Mouse (Mus musculus) MEL (cell line): Measurements from ENCODE around the gene Chst12. TPM values are rescaled to one million over a fixed set of nuclear protein-coding genes. Genes with fewer than 3 reads are reported as not detected.

Experiments
- DNase-seq: peaks from one replicate; pipeline ENCODE4 v3.0.0; 2011; ENCODE audit warnings: low read depth, low spot score
- H3K27ac ChIP-seq: 2 replicates; pipeline ENCODE4 v1.5.1; 2012; ENCODE audit warnings: low read depth, mild to moderate bottlenecking, control low read depth, low read length, moderate library complexity; ENCODE audit not compliant: control insufficient read depth
- H3K27me3 ChIP-seq, 2 experiments: fragments of 150-350 bp in 1 of 2; sonication (generic) in 1 of 2; 2 replicates each; pipeline ENCODE4 v1.6.1; 2012; ENCODE audit warnings: low read length in 2 of 2, mild to moderate bottlenecking in 2 of 2, improper control_type of control experiment in 1 of 2, moderate library complexity in 1 of 2; ENCODE audit not compliant: insufficient read depth in 2 of 2, control insufficient read depth in 1 of 2
- H3K36me3 ChIP-seq, 2 experiments: 2 replicates each; pipeline ENCODE4 v1.6.1; 2012 to 2014; ENCODE audit warnings: low read length in 2 of 2, improper control_type of control experiment in 1 of 2, inconsistent platforms in 1 of 2, mild to moderate bottlenecking in 1 of 2; ENCODE audit not compliant: insufficient read depth in 2 of 2, control insufficient read depth in 1 of 2
- H3K4me1 ChIP-seq, 2 experiments: fragments of 150-350 bp in 1 of 2; sonication (generic) in 1 of 2; 2 replicates each; pipeline ENCODE4 v1.6.1; 2012; ENCODE audit warnings: low read length in 2 of 2, improper control_type of control experiment in 1 of 2, mild to moderate bottlenecking in 1 of 2; ENCODE audit not compliant: insufficient read depth in 2 of 2, control insufficient read depth in 1 of 2
- H3K4me3 ChIP-seq, 2 experiments: fragments of 150-350 bp in 1 of 2; sonication (generic) in 1 of 2; 2 replicates each; pipeline ENCODE4 v1.5.1; 2012; ENCODE audit warnings: low read depth in 2 of 2, low read length in 2 of 2, mild to moderate bottlenecking in 2 of 2, moderate library complexity in 2 of 2, control low read depth in 1 of 2, improper control_type of control experiment in 1 of 2; ENCODE audit not compliant: control insufficient read depth in 1 of 2, insufficient read depth in 1 of 2
- H3K79me2 ChIP-seq: 2 replicates; pipeline ENCODE4 v1.6.1; 2012; ENCODE audit warnings: mild to moderate bottlenecking, low read length, moderate library complexity; ENCODE audit not compliant: control insufficient read depth, poor library complexity, insufficient read depth
- H3K9ac ChIP-seq: 2 replicates; pipeline ENCODE4 v1.6.1; 2012; ENCODE audit warnings: low read depth, mild to moderate bottlenecking, control low read depth, low read length, moderate library complexity; ENCODE audit not compliant: control insufficient read depth, poor library complexity, severe bottlenecking
- H3K9me3 ChIP-seq: fragments of 150-350 bp; sonication (generic); replicated peaks from 2 replicates; pipeline ENCODE4 v1.6.1; 2012; ENCODE audit warnings: mild to moderate bottlenecking, low read length, improper control_type of control experiment, moderate library complexity; ENCODE audit not compliant: insufficient read depth
- CHD1 ChIP-seq: IDR thresholded peaks from 2 replicates; pipeline ENCODE4 v1.6.1; 2012; ENCODE audit warnings: low read depth, mild to moderate bottlenecking, inconsistent platforms, low read length, improper control_type of control experiment
- CHD2 ChIP-seq: IDR thresholded peaks from 2 replicates; pipeline ENCODE4 v1.6.1; 2011; ENCODE audit warnings: low read length, improper control_type of control experiment
- CTCF ChIP-seq, 3 experiments: IDR thresholded peaks in 2 of 3; conservative IDR thresholded peaks in 1 of 3; 2 replicates each; pipeline ENCODE4 v1.5.1; 2011 to 2012; ENCODE audit warnings: low read length in 3 of 3, low read depth in 2 of 3, mild to moderate bottlenecking in 2 of 3, improper control_type of control experiment in 1 of 3, inconsistent platforms in 1 of 3, mixed read lengths in 1 of 3, moderate library complexity in 1 of 3; ENCODE audit not compliant: control insufficient read depth in 1 of 3, insufficient read depth in 1 of 3, poor library complexity in 1 of 3, severe bottlenecking in 1 of 3
- ELF1 ChIP-seq: IDR thresholded peaks from 2 replicates; pipeline ENCODE4 v1.6.1; 2014; ENCODE audit warnings: low read depth, mild to moderate bottlenecking, inconsistent platforms, low read length, improper control_type of control experiment, moderate library complexity
- EP300 ChIP-seq, 2 experiments: IDR thresholded peaks; 2 replicates each; pipeline ENCODE4 v1.6.1; 2011; ENCODE audit warnings: improper control_type of control experiment in 2 of 2, low read length in 2 of 2, low read depth in 1 of 2, mild to moderate bottlenecking in 1 of 2
- ETS1 ChIP-seq: IDR thresholded peaks from 2 replicates; pipeline ENCODE4 v1.6.1; 2012; ENCODE audit warnings: low read depth, mild to moderate bottlenecking, inconsistent platforms, low read length, improper control_type of control experiment, moderate library complexity
- GABPA ChIP-seq: IDR thresholded peaks from 2 replicates; pipeline ENCODE4 v1.6.1; 2012; ENCODE audit warnings: low read depth, mild to moderate bottlenecking, inconsistent platforms, low read length, improper control_type of control experiment, moderate library complexity
- GATA1 ChIP-seq: IDR thresholded peaks from 2 replicates; pipeline ENCODE4 v1.6.1; 2011; ENCODE audit warnings: low read depth, low read length, improper control_type of control experiment
- HCFC1 ChIP-seq: IDR thresholded peaks from 2 replicates; pipeline ENCODE4 v1.6.1; 2012; ENCODE audit warnings: low read depth, mild to moderate bottlenecking, inconsistent platforms, low read length, improper control_type of control experiment, moderate library complexity
- JUND ChIP-seq: IDR thresholded peaks from 2 replicates; pipeline ENCODE4 v1.6.1; 2011; ENCODE audit warnings: low read depth, mild to moderate bottlenecking, improper control_type of control experiment, low read length
- KAT2A ChIP-seq: conservative IDR thresholded peaks from 2 replicates; pipeline ENCODE4 v1.6.1; 2012; ENCODE audit warnings: low read depth, low read length, improper control_type of control experiment, inconsistent platforms
- MAFK ChIP-seq: IDR thresholded peaks from 2 replicates; pipeline ENCODE4 v1.6.1; 2011; ENCODE audit warnings: low read depth, mild to moderate bottlenecking, low read length, improper control_type of control experiment, borderline replicate concordance
- MAX ChIP-seq: IDR thresholded peaks from 2 replicates; pipeline ENCODE4 v1.6.1; 2011; ENCODE audit warnings: low read length, improper control_type of control experiment
- MAZ ChIP-seq: IDR thresholded peaks from 2 replicates; pipeline ENCODE4 v1.6.1; 2012; ENCODE audit warnings: low read depth, mild to moderate bottlenecking, inconsistent platforms, low read length, improper control_type of control experiment
- MEF2A ChIP-seq: IDR thresholded peaks from 2 replicates; pipeline ENCODE4 v1.6.1; 2014; ENCODE audit warnings: low read depth, mild to moderate bottlenecking, inconsistent platforms, low read length, improper control_type of control experiment; ENCODE audit not compliant: poor library complexity, insufficient replicate concordance, severe bottlenecking; ENCODE audit errors: extremely low read depth
- MXI1 ChIP-seq: IDR thresholded peaks from 2 replicates; pipeline ENCODE4 v1.6.1; 2011; ENCODE audit warnings: mild to moderate bottlenecking, low read depth, low read length, improper control_type of control experiment
- MYC ChIP-seq: IDR thresholded peaks from 2 replicates; pipeline ENCODE4 v1.6.1; 2011; ENCODE audit warnings: low read depth, mild to moderate bottlenecking, low read length, improper control_type of control experiment, moderate library complexity
- NELFE ChIP-seq: IDR thresholded peaks from 2 replicates; pipeline ENCODE4 v1.6.1; 2011; ENCODE audit warnings: low read depth, low read length, improper control_type of control experiment
- NRF1 ChIP-seq: IDR thresholded peaks from 2 replicates; pipeline ENCODE4 v1.6.1; 2014; ENCODE audit warnings: low read depth, mild to moderate bottlenecking, inconsistent platforms, low read length, improper control_type of control experiment, moderate library complexity; ENCODE audit not compliant: poor library complexity, insufficient read depth, severe bottlenecking
- POLR2A ChIP-seq, 2 experiments: IDR thresholded peaks; 2 replicates each; pipeline ENCODE4 v1.6.1; 2011 to 2012; ENCODE audit warnings: low read length in 2 of 2, mild to moderate bottlenecking in 2 of 2, control low read depth in 1 of 2, improper control_type of control experiment in 1 of 2, low read depth in 1 of 2, moderate library complexity in 1 of 2; ENCODE audit not compliant: control insufficient read depth in 1 of 2, insufficient read depth in 1 of 2, poor library complexity in 1 of 2
- POLR2AphosphoS2 ChIP-seq: IDR thresholded peaks from 2 replicates; pipeline ENCODE4 v1.6.1; 2011; ENCODE audit warnings: low read length, improper control_type of control experiment
- POLR2AphosphoS5 ChIP-seq: IDR thresholded peaks from 2 replicates; pipeline ENCODE4 v1.6.1; 2012; ENCODE audit warnings: low read depth, borderline replicate concordance, mild to moderate bottlenecking, inconsistent platforms, low read length, moderate library complexity, mixed read lengths
- RAD21 ChIP-seq: IDR thresholded peaks from 2 replicates; pipeline ENCODE4 v1.6.1; 2011; ENCODE audit warnings: mild to moderate bottlenecking, low read depth, low read length, improper control_type of control experiment
- RCOR1 ChIP-seq: IDR thresholded peaks from 2 replicates; pipeline ENCODE4 v1.6.1; 2012; ENCODE audit warnings: low read depth, mild to moderate bottlenecking, inconsistent platforms, low read length, improper control_type of control experiment
- SIN3A ChIP-seq: IDR thresholded peaks from 2 replicates; pipeline ENCODE4 v1.6.1; 2012; ENCODE audit warnings: low read length, improper control_type of control experiment, inconsistent platforms
- SMC3 ChIP-seq: IDR thresholded peaks from 2 replicates; pipeline ENCODE4 v1.6.1; 2011; ENCODE audit warnings: low read depth, low read length, improper control_type of control experiment
- TAL1 ChIP-seq: IDR thresholded peaks from 2 replicates; pipeline ENCODE4 v1.6.1; 2012; ENCODE audit warnings: mild to moderate bottlenecking, inconsistent platforms, low read length, moderate library complexity, mixed read lengths
- TBP ChIP-seq: IDR thresholded peaks from 2 replicates; pipeline ENCODE4 v1.8.0; 2011; ENCODE audit warnings: low read depth, low read length, improper control_type of control experiment
- TCF12 ChIP-seq: IDR thresholded peaks from 2 replicates; pipeline ENCODE4 v1.6.1; 2014; ENCODE audit warnings: low read depth, mild to moderate bottlenecking, inconsistent platforms, low read length, improper control_type of control experiment, moderate library complexity
- UBTF ChIP-seq: IDR thresholded peaks from 2 replicates; pipeline ENCODE4 v1.6.1; 2012; ENCODE audit warnings: low read depth, mild to moderate bottlenecking, inconsistent platforms, low read length, improper control_type of control experiment, moderate library complexity, borderline replicate concordance; ENCODE audit not compliant: insufficient read depth
- USF1 ChIP-seq: IDR thresholded peaks from 2 replicates; pipeline ENCODE4 v1.6.1; 2014; ENCODE audit warnings: low read depth, mild to moderate bottlenecking, inconsistent platforms, low read length, improper control_type of control experiment, moderate library complexity
- USF2 ChIP-seq, 2 experiments: IDR thresholded peaks; 2 replicates each; pipeline ENCODE4 v1.6.1; 2011 to 2012; ENCODE audit warnings: improper control_type of control experiment in 2 of 2, low read length in 2 of 2, borderline replicate concordance in 1 of 2, inconsistent platforms in 1 of 2, low read depth in 1 of 2, mild to moderate bottlenecking in 1 of 2; ENCODE audit not compliant: insufficient read depth in 1 of 2
- ZC3H11A ChIP-seq: IDR thresholded peaks from 2 replicates; pipeline ENCODE4 v1.6.1; 2012; ENCODE audit warnings: low read depth, mild to moderate bottlenecking, inconsistent platforms, low read length, improper control_type of control experiment
- ZKSCAN1 ChIP-seq: IDR thresholded peaks from 2 replicates; pipeline ENCODE4 v1.6.1; 2012; ENCODE audit warnings: low read depth, mild to moderate bottlenecking, inconsistent platforms, low read length, improper control_type of control experiment, moderate library complexity
- ZMIZ1 ChIP-seq: IDR thresholded peaks from 2 replicates; pipeline ENCODE4 v1.6.1; 2012; ENCODE audit warnings: low read depth, mild to moderate bottlenecking, inconsistent platforms, low read length, improper control_type of control experiment, moderate library complexity
- ZNF384 ChIP-seq: IDR thresholded peaks from 2 replicates; pipeline ENCODE4 v1.6.1; 2012; ENCODE audit warnings: low read depth, mild to moderate bottlenecking, inconsistent platforms, low read length, improper control_type of control experiment
- polyA plus RNA-seq, 2 experiments: library from polyadenylated mRNA; stranded (reverse) in 1 of 2; unstranded in 1 of 2; fragments of >175 nt in 1 of 2; fragments of >200 nt in 1 of 2; gene quantifications; 2 replicates each; pipeline versions ENCODE4 v1.2.1 to v1.2.4; 2012; ENCODE audit warnings: low replicate concordance in 2 of 2, low read depth in 1 of 2; ENCODE audit not compliant: insufficient read length in 2 of 2, insufficient read depth in 1 of 2, missing spikeins in 1 of 2
- total RNA-seq: library from RNA; depleted of rRNA; stranded (reverse); fragments of 300-350 nt; gene quantifications from 2 replicates; pipeline ENCODE4 v1.2.3, GENCODE M21; 2012; rRNA removed

Chst12 gene
- total RNA-seq, result 2.7 and 4.1 TPM in 2 replicates
- 1 to 10 TPM in 1 of 2 experiments, not detected in 1; 8.6 TPM for polyA plus RNA-seq

GRCm38 (mm10) chr5:140505208-140505780 lies at the start of gene Chst12:
TSS of gene Chst12 (plus strand) at chr5:140505550.
- Histone ChIP-seq H3K9me3 (no peaks in the 10 kb centered on the region), H3K9ac (peak within 1 kb of the TSS; percentile 54), H3K36me3 (peaks cover 0 to 10% of the 10 kb centered on the region in 2 experiments; a peak in 2 of 4 replicates), H3K27ac (peak within 1 kb of the TSS; percentile 1; the same call in 1 of the 2 replicates), H3K4me1 (peaks cover 4 to 27% of the 10 kb centered on the region in 2 experiments), H3K27me3 (no peaks in the 10 kb centered on the region), H3K4me3 (peak within 1 kb of the TSS; percentile 58 to 78), H3K79me2 (no peaks in the 10 kb centered on the region; the same call in 1 of the 2 replicates)
- peak; percentile 99 for DNase-seq
- TF ChIP-seq MEF2A (no peak), SMC3 (no peak), JUND (no peak), RAD21 (no peak), UBTF (no peak), ZNF384 (no peak), MAZ (peak; percentile 91; the same call in 1 of the 2 replicates), CHD2 (peak; percentile 94), ETS1 (0 out of 2 replicates have a peak, but pooled peaks have one; percentile 27), RCOR1 (no peak), NRF1 (peak; percentile 92), TBP (peak; percentile 69; the same call in 1 of the 2 replicates), POLR2AphosphoS2 (no peak), TAL1 (no peak), NELFE (peak; percentile 72), ELF1 (0 out of 2 replicates have a peak, but pooled peaks have one; percentile 22), TCF12 (peak; percentile 37; the same call in 1 of the 2 replicates), GABPA (no peak), MXI1 (peak; percentile 99), POLR2AphosphoS5 (no peak), GATA1 (no peak), USF2 (IDR thresholded peaks at IDR 0.05; ENCODE audit: borderline replicate concordance in 1 of 2, insufficient read depth in 1 of 2, low read depth in 1 of 2, low read length in 2 of 2) (no peak), MAX (peak; percentile 99), HCFC1 (peak; percentile 73; the same call in 1 of the 2 replicates), KAT2A (no peak), SIN3A (peak; percentile 99), EP300 (IDR thresholded peaks at IDR 0.05; ENCODE audit: low read depth in 1 of 2, low read length in 2 of 2) (peak in 1 of 2 experiments; percentile 4; a peak in 1 of 4 replicates), ZMIZ1 (no peak), CTCF (IDR thresholded peaks at IDR 0.05 in 2 of 3, conservative IDR thresholded peaks at IDR 0.05 in 1 of 3; ENCODE audit: control insufficient read depth in 1 of 3, insufficient read depth in 1 of 3, low read depth in 2 of 3, low read length in 3 of 3, poor library complexity in 1 of 3, severe bottlenecking in 1 of 3) (no peak), ZC3H11A (no peak), CHD1 (no peak), MAFK (no peak), MYC (peak; percentile 92), USF1 (peak; percentile 72), POLR2A (IDR thresholded peaks at IDR 0.05; ENCODE audit: control insufficient read depth in 1 of 2, insufficient read depth in 1 of 2, low read depth in 1 of 2, low read length in 2 of 2, poor library complexity in 1 of 2) (peak; percentile 38 to 84; a peak in 3 of 4 replicates), ZKSCAN1 (no peak)
